Mouse (Mus musculus) heart, postnatal 0 days (tissue): ENCODE measurements around the gene Snapc4. TPM values are rescaled to one million over a fixed set of nuclear protein-coding genes. Genes with fewer than 3 reads are reported as not detected.
"Not testable (repeated sequence)": the region's sequence is repeated elsewhere in the genome, so short reads cannot be mapped to it uniquely, and the experiment has no call there.

Experiments
- ATAC-seq: fragments of 200-750 bp; cut with Nextera tagmentation; 2 replicates; pipeline ENCODE4 v1.8.0; 2017; ENCODE audit warnings: low read depth, moderate number of reproducible peaks, moderate library complexity; ENCODE audit not compliant: insufficient read depth
- DNase-seq: peaks from one replicate; pipeline ENCODE4 v3.0.0-alpha.2; 2016; ENCODE audit warnings: low spot score
- H3K27ac ChIP-seq: fragments of 300-500 bp; sonication (generic); 2 replicates; pipeline ENCODE4 v1.5.1; 2014; ENCODE audit warnings: low read depth, mild to moderate bottlenecking
- H3K27me3 ChIP-seq: fragments of 300-500 bp; sonication (generic); 2 replicates; pipeline ENCODE4 v1.6.1; 2014; ENCODE audit warnings: low read length, mixed read lengths; ENCODE audit not compliant: control insufficient read depth, insufficient read depth
- H3K36me3 ChIP-seq: fragments of 300-500 bp; sonication (generic); replicated peaks from 2 replicates; pipeline ENCODE4 v1.6.1; 2014; ENCODE audit warnings: low read length, mixed read lengths; ENCODE audit not compliant: control insufficient read depth, insufficient read depth
- H3K4me1 ChIP-seq: fragments of 300-500 bp; sonication (generic); 2 replicates; pipeline ENCODE4 v1.6.1; 2014; ENCODE audit warnings: antibody characterized with exemption; ENCODE audit not compliant: control insufficient read depth, insufficient read depth
- H3K4me2 ChIP-seq: fragments of 300-500 bp; sonication (generic); 2 replicates; pipeline ENCODE4 v1.6.1; 2014; ENCODE audit warnings: low read depth, mild to moderate bottlenecking, low read length, moderate library complexity
- H3K4me3 ChIP-seq: fragments of 300-500 bp; sonication (generic); 2 replicates; pipeline ENCODE4 v1.5.1; 2014; ENCODE audit warnings: low read depth, low read length
- H3K9ac ChIP-seq: fragments of 300-500 bp; sonication (generic); replicated peaks from 2 replicates; pipeline ENCODE4 v1.6.1; 2014; ENCODE audit warnings: low read depth, low read length, mixed read lengths
- H3K9me3 ChIP-seq: fragments of 300-500 bp; sonication (generic); replicated peaks from 2 replicates; pipeline ENCODE4 v1.6.1; 2016; ENCODE audit warnings: low read length; ENCODE audit not compliant: control insufficient read depth
- CTCF ChIP-seq: IDR thresholded peaks from 2 replicates; pipeline ENCODE4 v1.5.1; 2016; ENCODE audit warnings: antibody characterized with exemption, control low read depth, low read depth
- EP300 ChIP-seq: IDR thresholded peaks from 2 replicates; pipeline ENCODE4 v1.6.1; 2016; ENCODE audit warnings: antibody characterized with exemption, low read depth
- WGBS: fragments of 180-500 bp; shearing (Covaris S2); extraction: QIAGEN DNeasy Blood & Tissue Kit; methylation state at CpG from one replicate; pipeline ENCODE4 v1.1.7; 2014; 5-methylcytosine and 5-hydroxymethylcytosine counted together
- polyA plus RNA-seq: library from polyadenylated mRNA; unstranded; fragments of >200 nt; fragmentation: Nextera tagmentation; extraction: Ambion mirVana; gene quantifications from 2 replicates; pipeline ENCODE4 v1.2.1, GENCODE M21; 2015
- total RNA-seq: library from RNA; depleted of rRNA; stranded (reverse); fragments of >200 nt; gene quantifications from 2 replicates; pipeline ENCODE4 v1.2.3, GENCODE M21; 2014; ENCODE audit warnings: low replicate concordance

The Snapc4 gene
- total and polyA plus RNA-seq, 2 experiments from 2014 or later: 8.1 to 9.6 TPM

DNA sequence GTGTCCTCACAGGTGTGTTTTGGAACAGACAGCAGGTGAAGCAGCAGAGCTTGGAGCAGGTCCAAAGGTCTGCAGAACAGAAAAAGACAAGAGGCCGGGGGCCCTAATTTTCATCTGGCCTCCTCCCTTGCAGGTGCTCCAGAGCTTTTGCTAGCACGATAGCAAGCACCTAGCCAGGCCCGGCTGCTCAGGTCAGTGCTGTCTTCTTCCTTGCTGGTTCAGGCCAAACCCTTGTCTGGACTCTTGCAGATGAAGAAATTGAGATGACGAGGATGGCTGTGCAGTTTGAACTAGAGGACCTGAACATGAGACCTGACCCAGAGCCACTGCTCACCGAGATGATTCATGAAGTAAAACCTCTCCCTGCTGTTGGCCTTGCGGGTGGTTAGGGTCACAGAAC is 11.2 kb upstream of the Snapc4 start:
- Histone ChIP-seq H3K9ac (no peak overlapping the region), H3K9me3 (no peaks in the 10 kb centered on the region), H3K4me2 (no peak overlapping the region), H3K36me3 (peaks cover 74% of the 10 kb centered on the region), H3K27ac (no peak overlapping the region), H3K4me1 (peaks cover 10% of the 10 kb centered on the region), H3K27me3 (no peaks in the 10 kb centered on the region), H3K4me3 (no peak overlapping the region)
- WGBS: 94% methylated on average over 6 of the region's 6 CpGs
- TF ChIP-seq EP300 (no peak), CTCF (no peak)
- no peak for ATAC-seq
- no peak for DNase-seq

DNA sequence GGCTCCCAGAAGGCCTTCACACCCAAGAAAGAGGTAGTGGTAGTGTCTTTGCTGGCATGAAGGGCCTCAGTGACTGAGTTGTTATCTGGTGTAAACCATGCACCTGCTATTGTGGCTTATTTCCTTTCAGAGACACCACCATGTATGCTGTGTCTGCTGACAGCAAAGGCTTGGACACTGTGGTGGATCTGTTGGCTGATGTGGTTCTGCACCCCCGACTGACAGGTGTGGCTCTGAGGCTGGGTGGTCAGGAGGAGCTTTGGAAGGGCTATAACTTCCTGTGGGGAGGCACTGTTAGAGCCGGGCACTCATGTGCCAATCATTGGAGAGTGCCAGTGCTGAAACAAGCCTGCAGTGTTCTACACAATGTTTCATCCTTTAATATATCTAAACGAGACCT is 10.5 kb upstream of the Snapc4 start:
- ATAC-seq: no peak
- Histone ChIP-seq H3K4me2 (no peak overlapping the region), H3K27me3 (no peaks in the 10 kb centered on the region), H3K9me3 (no peaks in the 10 kb centered on the region), H3K4me1 (peaks cover 10% of the 10 kb centered on the region), H3K9ac (no peak overlapping the region), H3K27ac (no peak overlapping the region), H3K36me3 (peaks cover 74% of the 10 kb centered on the region), H3K4me3 (no peak overlapping the region)
- WGBS: 81% methylated on average over 3 of the region's 3 CpGs
- DNase-seq: no peak
- TF ChIP-seq CTCF (no peak), EP300 (no peak)

DNA sequence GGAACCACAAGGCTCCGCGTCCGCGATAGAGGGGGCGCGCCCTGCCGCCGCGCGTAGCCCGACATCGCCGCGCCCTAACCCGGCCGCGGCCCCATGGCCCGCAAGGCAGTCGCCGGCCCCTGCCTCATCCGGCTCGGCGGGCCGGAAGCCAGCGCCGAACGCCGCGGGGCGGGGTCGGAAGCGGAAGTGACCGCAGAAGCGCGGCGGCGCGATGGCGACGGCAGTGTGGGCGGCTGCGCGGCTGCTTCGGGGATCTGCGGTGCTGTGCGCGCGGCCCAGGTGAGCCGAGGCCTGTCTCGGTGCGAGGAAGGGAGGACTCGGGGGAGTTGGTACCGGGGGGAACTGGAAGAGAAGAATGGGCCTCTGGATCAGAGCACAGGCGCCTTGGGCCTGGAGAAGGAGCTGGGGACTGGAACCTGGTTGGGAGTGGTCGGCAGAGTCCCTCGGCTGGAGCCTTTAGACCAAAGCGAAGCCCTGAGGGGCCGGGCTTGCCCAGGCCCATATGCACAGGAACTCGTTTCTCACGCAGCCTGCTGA is 8.8 kb upstream of the Snapc4 start, which contains the start of the genes Entr1 and Pmpca:
TSS of gene Entr1 (minus strand) at position 163 of the 537 bp plus-strand sequence.
TSS of gene Pmpca (plus strand) at position 186 of the 537 bp plus-strand sequence.
- no peaks in the 10 kb centered on the region for H3K9me3 ChIP-seq
- H3K4me2 ChIP-seq: peak within 1 kb of the TSS; percentile 99
- H3K27me3 ChIP-seq: no peaks in the 10 kb centered on the region
- H3K36me3 ChIP-seq: peaks cover 74% of the 10 kb centered on the region
- H3K4me3 ChIP-seq: peak within 1 kb of the TSS; percentile 91
- H3K27ac ChIP-seq: peak within 1 kb of the TSS; percentile 74
- WGBS: under 1% methylated on average over 52 of the region's 60 CpGs
- DNase-seq (peak; percentile 77), ATAC-seq (peak; percentile 87)
- H3K9ac ChIP-seq: peak within 1 kb of the TSS; percentile 91
- no peak for TF ChIP-seq CTCF
- TF ChIP-seq EP300: no peak
- peaks cover 10% of the 10 kb centered on the region for H3K4me1 ChIP-seq

DNA sequence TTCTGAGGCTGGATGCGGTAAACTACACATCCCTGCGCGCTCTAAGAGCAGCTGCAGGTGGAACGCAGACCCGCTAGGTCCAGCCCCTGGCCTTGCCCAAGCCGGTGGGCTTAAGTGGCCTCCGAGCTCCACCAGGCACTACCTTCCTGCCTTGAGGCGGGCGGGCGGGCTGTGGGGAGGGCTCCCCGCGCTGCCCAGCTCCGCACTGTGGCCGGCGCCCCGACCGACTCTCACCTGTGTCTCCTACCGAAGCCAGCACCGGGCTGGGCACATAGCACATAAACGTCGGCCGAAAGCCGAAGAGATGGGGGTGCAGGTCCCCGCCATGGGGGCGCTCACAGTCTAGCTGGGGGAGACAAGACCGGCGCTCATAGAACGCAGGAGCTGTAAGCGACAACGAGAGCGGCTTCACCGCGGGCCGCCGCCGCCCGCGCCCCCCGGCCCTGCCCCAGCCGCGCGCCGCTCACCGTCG is 8.3 kb upstream of the Snapc4 start:
- H3K4me1 ChIP-seq: peaks cover 10% of the 10 kb centered on the region
- DNase-seq (no peak), ATAC-seq (peak; percentile 49)
- H3K27me3 ChIP-seq: no peaks in the 10 kb centered on the region
- peaks cover 74% of the 10 kb centered on the region for H3K36me3 ChIP-seq
- TF ChIP-seq EP300 (no peak), CTCF (no peak)
- H3K4me3 ChIP-seq: peak overlapping the region; percentile 91
- no peaks in the 10 kb centered on the region for H3K9me3 ChIP-seq
- under 1% methylated on average over 32 of the region's 45 CpGs for WGBS
- peak overlapping the region; percentile 99 for H3K4me2 ChIP-seq
- peak overlapping the region; percentile 91 for H3K9ac ChIP-seq
- H3K27ac ChIP-seq: peak overlapping the region; percentile 74

DNA sequence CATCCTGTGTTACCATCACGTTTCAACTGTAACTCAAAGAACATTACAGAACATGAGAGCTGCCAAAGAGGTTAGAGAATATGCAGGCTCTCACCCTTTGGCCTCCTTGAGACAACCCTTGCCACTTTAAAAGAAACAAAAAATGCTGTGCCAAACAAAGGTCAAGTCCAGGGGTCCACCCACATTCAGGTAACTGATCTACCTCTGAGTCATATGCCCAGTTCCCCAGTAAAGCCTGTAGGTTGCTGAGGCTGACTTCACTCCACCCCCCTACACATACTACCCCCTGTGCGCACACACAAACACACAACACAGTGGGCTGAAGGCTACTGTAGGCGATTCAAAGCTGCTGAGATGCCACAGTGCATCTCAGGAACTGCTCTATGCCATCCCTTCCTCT is 7.3 kb upstream of the Snapc4 start:
- H3K4me1 ChIP-seq: peaks cover 10% of the 10 kb centered on the region
- no peak overlapping the region for H3K27ac ChIP-seq
- WGBS: 75% methylated on average over 3 of the region's 3 CpGs
- H3K4me3 ChIP-seq: no peak overlapping the region
- H3K36me3 ChIP-seq: peaks cover 74% of the 10 kb centered on the region
- H3K9me3 ChIP-seq: no peaks in the 10 kb centered on the region
- ATAC-seq (no peak), DNase-seq (no peak)
- H3K4me2 ChIP-seq: no peak overlapping the region
- H3K9ac ChIP-seq: no peak overlapping the region
- no peak for TF ChIP-seq EP300
- no peak for TF ChIP-seq CTCF
- H3K27me3 ChIP-seq: no peaks in the 10 kb centered on the region

DNA sequence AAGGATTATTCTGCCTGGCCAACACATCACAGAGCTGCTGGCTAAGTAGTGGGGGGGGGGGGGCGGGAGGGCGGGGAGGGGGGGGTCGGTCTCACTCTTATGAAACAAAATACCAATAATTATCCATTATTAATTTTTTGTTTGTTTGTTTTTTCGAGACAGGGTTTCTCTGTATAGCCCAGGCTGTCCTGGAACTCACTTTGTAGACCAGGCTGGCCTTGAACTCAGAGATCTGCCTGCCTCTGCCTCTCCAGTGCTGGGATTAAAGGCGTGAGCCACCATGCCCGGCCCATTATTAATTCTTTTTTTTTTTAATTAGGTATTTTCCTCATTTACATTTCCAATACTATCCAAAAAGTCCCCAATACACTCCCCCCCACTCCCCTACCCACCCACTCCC is 418 bp upstream of the Snapc4 start:
- not testable (repeated sequence) for H3K9me3 ChIP-seq, DNase-seq, H3K9ac ChIP-seq, H3K27ac ChIP-seq, H3K27me3 ChIP-seq, ATAC-seq, H3K4me1 ChIP-seq
- H3K4me2 ChIP-seq: peak overlapping the region; percentile 86
- peak overlapping the region; percentile 61 for H3K4me3 ChIP-seq
- peaks cover 69% of the 10 kb centered on the region for H3K36me3 ChIP-seq
- WGBS: 36% methylated on average over 6 of the region's 6 CpGs
